Mouse (Mus musculus) gastrocnemius, adult 2 months (tissue): ENCODE data around the gene Csad. TPM values are rescaled to one million over a fixed set of nuclear protein-coding genes. Genes with fewer than 3 reads are reported as not detected.

ENCODE experiments used
- DNase-seq: peaks from one replicate; pipeline ENCODE4 v3.0.0; 2022
- H3K27ac ChIP-seq: fragments of 200-600 bp; 2 replicates; pipeline ENCODE4 v1.8.1; 2022; ENCODE audit warnings: mild to moderate bottlenecking
- H3K4me3 ChIP-seq: fragments of 200-600 bp; 2 replicates; pipeline ENCODE4 v1.8.1; 2022; ENCODE audit warnings: mild to moderate bottlenecking, moderate library complexity
- CTCF ChIP-seq: fragments of 200-600 bp; IDR thresholded peaks from 2 replicates; pipeline ENCODE4 v1.8.1; 2022; ENCODE audit warnings: antibody characterized with exemption, mild to moderate bottlenecking, moderate library complexity
- intact Hi-C: fragments of 180-260 bp; cut with DNase I; formaldehyde crosslinking; loops from one replicate; pipeline ENCODE4 v1.15.1; 2025
- total RNA-seq, 2 experiments: library from RNA; stranded (reverse); gene quantifications; 2 replicates each; pipeline ENCODE4 v1.2.3; 2021

Gene Csad
- total RNA-seq, 2 experiments from 2014 or later: 5.8 to 8.8 TPM

DNA sequence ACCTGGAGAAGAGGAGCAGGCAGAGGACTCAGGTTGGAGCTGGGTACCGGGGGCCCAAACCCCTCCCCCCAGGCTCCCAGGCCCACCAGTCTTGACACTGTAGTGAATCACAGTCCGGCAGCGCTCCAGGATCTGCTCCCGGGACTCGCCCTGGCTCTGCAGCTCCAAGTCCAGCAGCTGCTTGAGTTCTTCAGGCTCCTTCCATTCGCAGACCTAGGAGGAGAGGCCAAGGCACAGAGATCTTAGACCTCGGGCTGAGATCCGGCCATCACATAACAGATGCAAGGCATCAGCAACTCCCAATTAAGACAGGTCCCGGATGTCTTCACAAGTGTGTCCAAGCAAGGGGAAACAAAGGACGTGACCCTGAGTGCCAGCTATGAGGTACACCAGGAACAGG is 16.4 kb downstream of the Csad start:
- peak; percentile 68 for DNase-seq
- H3K4me3 ChIP-seq: no peak overlapping the region
- intact Hi-C loops: no loop called here
- TF ChIP-seq CTCF: no peak
- no peak overlapping the region for H3K27ac ChIP-seq

GRCm38 (mm10) chr15:102186239-102186638 is 18.3 kb downstream of the Csad start:
- no peak for DNase-seq
- intact Hi-C loops: no loop called here
- no peak for TF ChIP-seq CTCF
- Histone ChIP-seq H3K4me3 (no peak overlapping the region), H3K27ac (no peak overlapping the region)

DNA sequence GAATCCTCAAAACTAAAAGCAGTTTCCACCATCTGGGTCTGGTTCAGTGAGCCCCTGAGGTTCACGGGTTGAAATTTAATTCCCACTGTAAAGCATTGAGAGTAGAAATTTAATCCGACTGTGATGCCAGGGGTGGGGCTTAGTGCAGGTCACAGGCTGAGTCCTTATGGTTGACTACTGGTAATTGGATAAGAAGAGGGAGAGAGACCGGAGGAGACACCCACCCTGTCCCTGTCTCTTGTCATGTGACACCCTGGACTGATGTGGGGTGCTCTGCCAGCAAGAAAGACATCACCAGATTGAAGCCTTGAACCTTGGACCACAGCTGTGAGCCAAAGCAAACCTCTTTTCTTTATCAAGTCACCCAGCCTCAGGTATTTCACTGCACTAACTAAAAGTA is 21.4 kb downstream of the Csad start:
- no peak for DNase-seq
- intact Hi-C loops: no loop called here
- Histone ChIP-seq H3K27ac (no peak overlapping the region), H3K4me3 (no peak overlapping the region)
- TF ChIP-seq CTCF: no peak

DNA sequence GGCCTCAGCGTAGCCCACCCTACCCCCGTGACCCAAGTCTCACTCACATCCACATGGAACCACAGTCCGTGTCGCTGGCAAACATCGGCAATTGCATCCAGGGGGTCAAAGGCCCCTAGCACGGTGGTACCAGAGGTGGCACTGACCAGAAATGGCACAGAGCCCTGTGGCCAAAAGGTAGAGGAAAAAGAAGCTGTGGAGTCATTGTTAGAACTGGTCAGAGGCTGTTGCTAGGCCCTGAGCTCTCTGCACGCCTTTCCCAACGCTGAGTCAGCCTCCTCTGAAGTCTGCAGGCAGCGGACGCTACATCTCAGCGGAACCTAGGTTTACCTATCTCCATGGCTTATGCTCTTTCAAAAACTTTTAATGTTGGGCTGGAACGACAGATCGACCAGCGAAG is 24.6 kb downstream of the Csad start:
- intact Hi-C loops: no loop called here

GRCm38 (mm10) chr15:102179106-102179505 is 25.4 kb downstream of the Csad start:
- intact Hi-C loops: no loop called here
- no peak overlapping the region for H3K4me3 ChIP-seq
- TF ChIP-seq CTCF: no peak
- no peak for DNase-seq
- H3K27ac ChIP-seq: no peak overlapping the region

More for the DNA sequence above, 24.6 kb downstream of the Csad start:
- no peak for TF ChIP-seq CTCF
- Histone ChIP-seq H3K27ac (no peak overlapping the region), H3K4me3 (no peak overlapping the region)
- no peak for DNase-seq

DNA sequence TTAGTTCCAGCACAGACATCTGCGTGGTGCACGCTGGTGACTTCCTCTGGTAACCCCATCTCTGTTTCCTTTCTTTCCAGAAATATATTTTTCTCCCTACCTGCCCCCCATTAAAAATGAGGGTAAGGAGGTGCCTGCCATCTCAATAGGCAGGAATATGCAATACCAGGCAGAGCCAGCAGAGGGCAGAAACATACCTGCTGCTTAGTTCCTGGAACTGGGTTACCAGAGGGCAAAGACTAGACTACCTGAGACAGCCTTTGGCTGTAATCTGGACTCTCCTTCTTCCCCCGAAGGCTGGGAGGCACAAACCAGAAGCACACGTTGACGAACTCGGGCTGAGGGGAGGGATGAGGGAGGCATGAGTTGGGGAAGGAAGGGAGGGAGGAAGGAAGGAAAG is 26.2 kb downstream of the Csad start:
- no peak; the same call in 1 of the 2 replicates for TF ChIP-seq CTCF
- intact Hi-C loops: loop anchor here (1.0 kb wide), 1 partner anchor 46 kb away; no protein-coding TSS in a partner anchor
- H3K27ac ChIP-seq: no peak overlapping the region

GRCm38 (mm10) chr15:102177417-102177816 is 27.1 kb downstream of the Csad start:
- Histone ChIP-seq H3K27ac (0 out of 2 replicates have a peak overlapping the region, but pooled peaks have one; percentile 4), H3K4me3 (no peak overlapping the region)
- intact Hi-C loops: no loop called here
- TF ChIP-seq CTCF: no peak
- no peak for DNase-seq

More for the DNA sequence above, 26.2 kb downstream of the Csad start:
- no peak overlapping the region for H3K4me3 ChIP-seq
- peak; percentile 85 for DNase-seq

DNA sequence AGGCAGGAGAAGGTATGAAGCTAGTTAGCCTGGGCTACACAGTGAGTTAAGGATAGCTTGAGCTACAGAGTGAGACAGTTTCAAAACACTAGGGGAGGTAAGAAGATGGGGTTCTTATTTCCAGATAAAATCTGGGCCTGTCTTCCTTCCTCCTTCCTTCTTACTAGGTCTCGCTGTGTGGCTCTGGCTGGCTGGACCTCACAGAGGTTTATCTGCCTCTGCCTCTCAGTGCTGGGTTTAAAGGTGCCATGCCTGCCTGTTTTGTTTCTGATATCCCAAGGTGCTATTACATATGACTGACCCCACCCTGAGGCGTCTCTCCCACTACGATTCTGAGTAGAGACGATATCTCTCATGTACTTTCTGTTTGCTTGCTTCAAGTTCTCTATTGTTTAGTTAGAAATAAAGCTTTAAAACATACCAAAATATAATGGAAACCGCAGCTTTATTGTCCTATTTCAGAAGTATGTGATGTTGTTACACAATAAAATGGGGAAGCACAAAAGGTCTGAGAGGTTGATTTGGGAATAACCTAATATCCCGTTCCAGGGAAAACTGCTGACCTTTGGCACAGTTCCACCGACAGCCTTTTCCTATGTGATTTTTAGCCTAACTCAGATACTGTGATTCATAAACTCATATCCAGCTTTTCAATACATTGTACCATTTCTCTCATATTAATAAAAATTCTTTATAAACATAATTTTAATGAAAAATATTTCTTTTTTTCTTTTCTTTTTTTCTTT is 27.8 kb downstream of the Csad start:
- Histone ChIP-seq H3K4me3 (no peak overlapping the region), H3K27ac (peak overlapping the region; percentile 24; the same call in 1 of the 2 replicates)
- intact Hi-C loops: no loop called here
- DNase-seq: no peak
- no peak for TF ChIP-seq CTCF

DNA sequence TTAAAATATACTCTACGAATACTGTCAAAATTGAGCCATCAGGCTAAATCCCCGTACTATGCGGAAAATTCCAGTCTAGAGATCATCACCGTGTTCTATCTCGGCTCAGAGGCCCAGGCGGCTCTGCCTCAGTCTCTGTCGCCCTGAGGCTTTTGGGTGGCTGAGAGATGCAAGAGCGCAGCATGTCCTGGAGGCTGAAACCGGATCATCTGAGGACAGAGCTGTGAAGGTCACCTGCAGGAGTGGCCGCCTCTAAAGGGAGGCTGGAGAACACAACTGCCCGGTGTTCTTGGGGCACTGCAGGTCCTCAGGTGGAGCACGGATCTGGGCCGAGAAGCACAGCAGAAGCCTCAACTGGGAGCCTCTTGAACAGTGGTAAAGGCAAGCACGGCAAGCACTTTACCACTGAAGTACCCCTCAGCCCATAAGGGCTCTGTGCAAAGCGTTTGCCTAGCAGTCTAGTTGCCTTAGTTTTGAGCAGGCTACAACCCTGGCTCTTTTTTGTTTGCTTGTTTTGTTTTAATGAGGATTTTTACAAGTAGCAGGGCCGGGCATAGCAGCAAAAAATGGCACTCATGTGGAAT is 28.7 kb downstream of the Csad start:
- DNase-seq: no peak
- H3K27ac ChIP-seq: no peak overlapping the region
- no peak for TF ChIP-seq CTCF
- intact Hi-C loops: no loop called here
- H3K4me3 ChIP-seq: no peak overlapping the region

DNA sequence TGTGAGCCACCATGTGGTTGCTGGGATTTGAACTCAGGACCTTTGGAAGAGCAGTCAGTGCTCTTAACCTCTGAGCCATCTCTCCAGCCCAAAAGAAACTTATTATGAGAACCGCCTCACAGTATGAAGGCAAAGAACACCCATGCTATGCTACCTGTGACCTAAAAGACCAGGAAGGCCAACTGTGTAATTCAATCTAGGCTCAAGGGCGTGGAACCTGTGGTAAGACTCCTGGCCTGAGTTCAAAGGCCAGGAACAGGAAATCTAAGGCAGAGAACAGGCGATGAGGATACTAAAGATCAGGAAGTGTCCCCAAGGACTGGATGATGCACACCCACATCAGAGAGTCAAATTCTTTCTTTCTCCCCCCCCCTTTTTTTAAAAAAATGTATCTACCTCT is 30.9 kb downstream of the Csad start:
- no peak overlapping the region for H3K27ac ChIP-seq
- no peak for TF ChIP-seq CTCF
- DNase-seq: no peak
- H3K4me3 ChIP-seq: no peak overlapping the region
- intact Hi-C loops: no loop called here

- no peak for TF ChIP-seq CTCF
- intact Hi-C loops: no loop called here
- Histone ChIP-seq H3K4me3 (no peak overlapping the region), H3K27ac (no peak overlapping the region)
- no peak for DNase-seq
Measured at GRCm38 (mm10) chr15:102169064-102169463, 35.5 kb downstream of the Csad start.

DNA sequence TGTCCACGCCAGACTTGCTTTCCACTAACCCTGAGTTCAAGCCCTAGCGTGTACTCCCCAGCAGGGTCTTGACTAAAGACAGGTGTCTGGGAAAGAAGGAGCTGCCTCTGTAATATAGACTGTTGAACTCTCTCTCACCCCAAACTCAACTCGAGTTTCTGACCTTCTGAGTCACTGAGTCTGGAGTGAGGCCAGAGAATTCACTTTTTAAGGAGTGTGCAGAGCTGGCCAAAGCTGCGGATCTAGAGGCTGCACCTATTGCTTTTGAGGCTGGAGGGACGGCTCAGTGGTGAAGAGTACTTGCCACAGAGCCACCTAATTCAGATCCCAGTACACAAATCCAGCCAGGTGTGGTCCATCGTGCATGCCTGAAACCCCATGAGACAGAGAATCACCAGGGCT is 36.9 kb downstream of the Csad start:
- no peak for DNase-seq
- intact Hi-C loops: no loop called here
- Histone ChIP-seq H3K27ac (peak overlapping the region; percentile 51), H3K4me3 (no peak overlapping the region)
- TF ChIP-seq CTCF: no peak

DNA sequence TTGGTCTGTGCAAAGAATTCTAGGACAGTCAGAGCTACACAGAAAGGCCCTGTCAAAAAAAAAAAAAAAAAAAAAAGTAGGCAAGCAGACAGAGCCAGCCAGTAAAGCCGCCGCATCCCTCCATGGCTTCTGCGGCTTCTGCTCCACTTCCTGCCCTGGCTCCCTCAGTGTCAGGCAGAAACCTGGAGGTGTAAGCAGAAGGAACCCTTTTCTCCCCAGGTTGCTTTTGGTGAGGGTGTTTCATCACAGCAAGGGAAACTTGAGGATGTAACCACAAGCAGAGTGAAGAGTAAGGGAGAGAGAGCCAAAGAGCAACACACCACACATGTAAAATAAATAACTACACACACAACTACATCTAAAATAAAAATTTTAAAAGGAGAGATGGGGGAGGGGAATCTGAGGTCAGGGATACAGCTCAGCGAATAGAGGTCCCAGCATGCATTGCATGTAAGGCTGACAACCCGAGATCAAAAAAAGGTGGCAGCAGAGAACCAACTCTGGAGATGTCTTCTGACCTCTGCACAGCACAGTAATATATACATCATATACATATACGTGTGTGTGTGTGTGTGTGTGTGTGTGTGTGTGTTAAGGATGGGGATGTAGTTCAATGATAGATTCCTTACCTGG is 38.9 kb downstream of the Csad start:
- intact Hi-C loops: no loop called here
- DNase-seq: no peak

More for the DNA sequence above, 38.9 kb downstream of the Csad start:
- H3K4me3 ChIP-seq: no peak overlapping the region
- TF ChIP-seq CTCF: no peak
- H3K27ac ChIP-seq: no peak overlapping the region
